Mouse (Mus musculus): ENCODE results near the gene Eif4a1. TPM values are rescaled to one million over a fixed set of nuclear protein-coding genes. Genes with fewer than 3 reads are reported as not detected.

The Eif4a1 gene
- polyA plus RNA-seq, 1 experiment from 2014 or later = 561 TPM

DNA sequence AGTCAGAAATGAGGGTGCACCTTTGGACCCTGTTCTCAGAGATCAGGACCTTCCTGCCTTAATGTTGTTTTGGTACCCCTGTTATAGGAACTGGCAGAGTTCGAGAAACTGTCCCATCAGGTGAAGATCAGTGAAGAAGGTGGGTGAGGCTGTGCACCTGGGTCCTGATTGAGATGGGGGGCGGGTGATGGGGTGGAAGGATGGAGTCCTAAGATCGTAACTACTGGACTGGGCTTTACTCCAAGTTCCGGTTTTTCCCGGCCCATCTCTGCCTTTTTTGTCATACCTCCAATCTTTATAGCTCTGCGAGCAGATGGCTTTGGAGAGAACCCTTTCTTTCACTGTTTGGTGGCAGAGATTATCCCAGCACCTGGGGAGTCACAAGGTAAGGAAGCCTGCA, 49.8 kb downstream of the Eif4a1 start:
- Histone ChIP-seq H3K27ac (peak overlapping the region; percentile 70), H3K4me1 (peaks cover 13% of the 10 kb centered on the region), H3K36me3 (no peaks in the 10 kb centered on the region), H3K4me2 (replicated peaks) (peak overlapping the region; percentile 78), H3K9me3 (no peaks in the 10 kb centered on the region), H3K4me3 (peak overlapping the region; percentile 52), H3K9ac (peak overlapping the region; percentile 75), H3K27me3 (no peaks in the 10 kb centered on the region)
- ATAC-seq (ENCODE audit: insufficient number of reproducible peaks, insufficient read depth, low FRiP score, low TSS enrichment) = no peak
- WGBS = 50% methylated on average over 6 of the region's 6 CpGs

- Histone ChIP-seq H3K36me3 (no peaks in the 10 kb centered on the region), H3K4me1 (peaks cover 13% of the 10 kb centered on the region), H3K4me3 (peak within 1 kb of the TSS; percentile 52), H3K27me3 (no peaks in the 10 kb centered on the region; the same call in 1 of the 2 replicates), H3K9ac (peak within 1 kb of the TSS; percentile 75), H3K4me2 (replicated peaks) (peak within 1 kb of the TSS; percentile 78), H3K9me3 (no peaks in the 10 kb centered on the region), H3K27ac (peak within 1 kb of the TSS; percentile 70)
- ATAC-seq (ENCODE audit: insufficient number of reproducible peaks, insufficient read depth, low FRiP score, low TSS enrichment) = peak; percentile 49
- under 1% methylated on average over 20 of the region's 20 CpGs for whole genome bisulfite sequencing
These were observed 50.5 kb downstream of the Eif4a1 start, which contains the start of gene Sat2 for GRCm38 (mm10) chr11:69621571-69622268. TSS of gene Sat2 (plus strand) at chr11:69622024.

- WGBS = 81% methylated on average over 7 of the region's 7 CpGs
- H3K36me3 ChIP-seq = no peaks in the 10 kb centered on the region
These were observed 51.7 kb downstream of the Eif4a1 start for GRCm38 (mm10) chr11:69620394-69621081.

DNA sequence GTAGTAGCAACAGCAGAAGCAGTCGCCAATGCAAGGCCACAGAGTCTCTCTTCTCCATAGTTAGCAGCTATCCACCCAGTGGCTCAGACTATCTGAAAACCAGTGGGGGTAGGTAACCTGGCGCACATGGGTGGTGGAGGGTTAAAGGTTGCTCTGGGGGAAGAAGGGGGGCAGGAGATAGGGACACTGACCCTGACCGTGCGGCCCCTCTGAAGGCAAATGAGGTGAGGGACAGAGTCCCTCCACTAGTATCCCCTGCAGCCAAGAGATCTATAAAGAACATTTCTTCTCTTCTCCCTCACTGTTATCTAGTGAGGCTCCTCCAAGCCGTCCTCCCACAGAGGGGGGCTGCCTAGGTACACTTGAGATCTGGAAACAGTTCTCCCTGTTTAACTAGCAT, 54.4 kb downstream of the Eif4a1 start, which contains the start of gene Shbg:
Shbg (minus strand) TSS at position 101 of the 400 bp plus-strand sequence.
- peaks cover 13% of the 10 kb centered on the region for H3K4me1 ChIP-seq
- H3K9ac ChIP-seq = 0 out of 2 replicates have a peak within 1 kb of the TSS, but pooled peaks have one; percentile 19
- no peak within 1 kb of the TSS for H3K4me3 ChIP-seq
- WGBS = 74% methylated on average over 5 of the region's 5 CpGs
- H3K4me2 ChIP-seq (replicated peaks) = no peak within 1 kb of the TSS
- H3K9me3 ChIP-seq = no peaks in the 10 kb centered on the region
- no peak for ATAC-seq (ENCODE audit: insufficient number of reproducible peaks, insufficient read depth, low FRiP score, low TSS enrichment)
- no peak within 1 kb of the TSS for H3K27ac ChIP-seq
- H3K27me3 ChIP-seq = peaks cover 6% of the 10 kb centered on the region; the same call in 1 of the 2 replicates
- H3K36me3 ChIP-seq = no peaks in the 10 kb centered on the region

More at GRCm38 (mm10) chr11:69620394-69621081, 51.7 kb downstream of the Eif4a1 start:
- ATAC-seq (ENCODE audit: insufficient number of reproducible peaks, insufficient read depth, low FRiP score, low TSS enrichment) = no peak
- H3K9me3 ChIP-seq = no peaks in the 10 kb centered on the region
- no peak overlapping the region for H3K27ac ChIP-seq
- no peak overlapping the region for H3K9ac ChIP-seq
- H3K4me1 ChIP-seq = peaks cover 13% of the 10 kb centered on the region
- no peaks in the 10 kb centered on the region; the same call in 1 of the 2 replicates for H3K27me3 ChIP-seq
- no peak overlapping the region for H3K4me3 ChIP-seq
- no peak overlapping the region for H3K4me2 ChIP-seq (replicated peaks)

MicroRNAs encoded within 50 kb of the gene (microRNA counts, 519-probe panel; counts per million panel counts)
- microRNA mmu-miR-1934 (460 counts per million, percentile 65 among the panel's probes with 10 or more counts), microRNA mmu-miR-467f (1,609 counts per million, percentile 66 among the panel's probes with 10 or more counts)

Small RNAs within 50 kb of the gene (microRNA-seq; reads per million reads assigned to microRNA genes)
- gene Mir1934 = 3.3 reads per million, percentile 15 among the genes with 10 or more reads in this experiment
- gene Mir467f = not detected

Other genes starting within 250 kb of the Eif4a1 start
- 2.4 and 2.8 TPM in 2 replicates for gene Dnah2, start 123.3 kb downstream of the Eif4a1 start, polyA plus RNA-seq (2016; fragmentation: Nextera tagmentation; extraction: Ambion mirVana)
- gene Efnb3, start 112.2 kb downstream of the Eif4a1 start, polyA plus RNA-seq (2016; fragmentation: Nextera tagmentation; extraction: Ambion mirVana) = 57.0 and 61.9 TPM in 2 replicates
- gene Wrap53, start 92.2 kb downstream of the Eif4a1 start, polyA plus RNA-seq (2016; fragmentation: Nextera tagmentation; extraction: Ambion mirVana) = 29.4 and 36.2 TPM in 2 replicates
- gene Trp53, start 92.1 kb downstream of the Eif4a1 start, polyA plus RNA-seq (2016; fragmentation: Nextera tagmentation; extraction: Ambion mirVana) = 159 and 161 TPM in 2 replicates
- 4.2 and 5.3 TPM in 2 replicates for gene Atp1b2, start 66.5 kb downstream of the Eif4a1 start, polyA plus RNA-seq (2016; fragmentation: Nextera tagmentation; extraction: Ambion mirVana)
- not detected in 2 replicates for gene Shbg, start 54.5 kb downstream of the Eif4a1 start, polyA plus RNA-seq (2016; fragmentation: Nextera tagmentation; extraction: Ambion mirVana)
- 25.4 and 25.8 TPM in 2 replicates for gene Sat2, start 50.4 kb downstream of the Eif4a1 start, polyA plus RNA-seq (2016; fragmentation: Nextera tagmentation; extraction: Ambion mirVana)
- 52.2 and 58.4 TPM in 2 replicates for gene Fxr2, start 39.4 kb downstream of the Eif4a1 start, polyA plus RNA-seq (2016; fragmentation: Nextera tagmentation; extraction: Ambion mirVana)
- 0.36 TPM in 1 of 2 replicates, not detected in the other for gene Sox15, start 17.1 kb downstream of the Eif4a1 start, polyA plus RNA-seq (2016; fragmentation: Nextera tagmentation; extraction: Ambion mirVana)
- 63.3 and 67.9 TPM in 2 replicates for gene Mpdu1, start 9.8 kb downstream of the Eif4a1 start, polyA plus RNA-seq (2016; fragmentation: Nextera tagmentation; extraction: Ambion mirVana)
- 8.0 and 8.5 TPM in 2 replicates for gene Cd68, start 6.3 kb downstream of the Eif4a1 start, polyA plus RNA-seq (2016; fragmentation: Nextera tagmentation; extraction: Ambion mirVana)
- 134 and 147 TPM in 2 replicates for gene Senp3, start 9.7 kb upstream of the Eif4a1 start, polyA plus RNA-seq (2016; fragmentation: Nextera tagmentation; extraction: Ambion mirVana)
- 0.50 TPM in 2 replicates for gene Tnfsf13, start 13.4 kb upstream of the Eif4a1 start, polyA plus RNA-seq (2016; fragmentation: Nextera tagmentation; extraction: Ambion mirVana)
- gene Tnfsf12, start 23.4 kb upstream of the Eif4a1 start, polyA plus RNA-seq (2016; fragmentation: Nextera tagmentation; extraction: Ambion mirVana) = 3.1 and 3.9 TPM in 2 replicates
- gene Tnfsfm13, start 23.7 kb upstream of the Eif4a1 start, polyA plus RNA-seq (2016; fragmentation: Nextera tagmentation; extraction: Ambion mirVana) = 2.5 and 3.5 TPM in 2 replicates
- gene Polr2a, start 86.2 kb upstream of the Eif4a1 start, polyA plus RNA-seq (2016; fragmentation: Nextera tagmentation; extraction: Ambion mirVana) = 27.9 and 32.7 TPM in 2 replicates
- not detected in 2 replicates for gene Slc35g3, start 89.5 kb upstream of the Eif4a1 start, polyA plus RNA-seq (2016; fragmentation: Nextera tagmentation; extraction: Ambion mirVana)
- 2.1 and 2.4 TPM in 2 replicates for gene Zbtb4, start 93.5 kb upstream of the Eif4a1 start, polyA plus RNA-seq (2016; fragmentation: Nextera tagmentation; extraction: Ambion mirVana)
- 11.1 and 11.9 TPM in 2 replicates for gene Chrnb1, start 123.5 kb upstream of the Eif4a1 start, polyA plus RNA-seq (2016; fragmentation: Nextera tagmentation; extraction: Ambion mirVana)
- gene Fgf11, start 129.4 kb upstream of the Eif4a1 start, polyA plus RNA-seq (2016; fragmentation: Nextera tagmentation; extraction: Ambion mirVana) = 1.7 and 2.2 TPM in 2 replicates
- 2.9 and 3.0 TPM in 2 replicates for gene Tmem102, start 133.2 kb upstream of the Eif4a1 start, polyA plus RNA-seq (2016; fragmentation: Nextera tagmentation; extraction: Ambion mirVana)
- not detected in 2 replicates for gene Gm39566, start 142.9 kb upstream of the Eif4a1 start, polyA plus RNA-seq (2016; fragmentation: Nextera tagmentation; extraction: Ambion mirVana)
- gene Spem2, start 146.0 kb upstream of the Eif4a1 start, polyA plus RNA-seq (2016; fragmentation: Nextera tagmentation; extraction: Ambion mirVana) = not detected in 2 replicates
- gene Spem1, start 149.8 kb upstream of the Eif4a1 start, polyA plus RNA-seq (2016; fragmentation: Nextera tagmentation; extraction: Ambion mirVana) = 0.29 and 0.58 TPM in 2 replicates
- 13.0 and 13.1 TPM in 2 replicates for gene Nlgn2, start 165.4 kb upstream of the Eif4a1 start, polyA plus RNA-seq (2016; fragmentation: Nextera tagmentation; extraction: Ambion mirVana)
- gene Tmem256, start 166.1 kb upstream of the Eif4a1 start, polyA plus RNA-seq (2016; fragmentation: Nextera tagmentation; extraction: Ambion mirVana) = 351 and 399 TPM in 2 replicates
- gene Plscr3, start 174.0 kb upstream of the Eif4a1 start, polyA plus RNA-seq (2016; fragmentation: Nextera tagmentation; extraction: Ambion mirVana) = 122 and 127 TPM in 2 replicates
- 2.4 and 2.5 TPM in 2 replicates for gene Tnk1, start 186.3 kb upstream of the Eif4a1 start, polyA plus RNA-seq (2016; fragmentation: Nextera tagmentation; extraction: Ambion mirVana)
- gene Tmem95, start 205.6 kb upstream of the Eif4a1 start, polyA plus RNA-seq (2016; fragmentation: Nextera tagmentation; extraction: Ambion mirVana) = not detected in 2 replicates
- gene Kctd11, start 209.0 kb upstream of the Eif4a1 start, polyA plus RNA-seq (2016; fragmentation: Nextera tagmentation; extraction: Ambion mirVana) = 2.9 and 3.0 TPM in 2 replicates
- 0.83 and 1.3 TPM in 2 replicates for gene Acap1, start 223.1 kb upstream of the Eif4a1 start, polyA plus RNA-seq (2016; fragmentation: Nextera tagmentation; extraction: Ambion mirVana)
- 21.4 and 23.6 TPM in 2 replicates for gene 2810408A11Rik, start 228.6 kb upstream of the Eif4a1 start, polyA plus RNA-seq (2016; fragmentation: Nextera tagmentation; extraction: Ambion mirVana)
- gene Neurl4, start 228.6 kb upstream of the Eif4a1 start, polyA plus RNA-seq (2016; fragmentation: Nextera tagmentation; extraction: Ambion mirVana) = 14.2 and 15.9 TPM in 2 replicates
- 84.8 and 92.0 TPM in 2 replicates for gene Gps2, start 241.5 kb upstream of the Eif4a1 start, polyA plus RNA-seq (2016; fragmentation: Nextera tagmentation; extraction: Ambion mirVana)
- 1,661 and 1,669 TPM in 2 replicates for gene Eif5a, start 249.5 kb upstream of the Eif4a1 start, polyA plus RNA-seq (2016; fragmentation: Nextera tagmentation; extraction: Ambion mirVana)